Mouse (Mus musculus): ENCODE data around the gene Ablim1.

DNA sequence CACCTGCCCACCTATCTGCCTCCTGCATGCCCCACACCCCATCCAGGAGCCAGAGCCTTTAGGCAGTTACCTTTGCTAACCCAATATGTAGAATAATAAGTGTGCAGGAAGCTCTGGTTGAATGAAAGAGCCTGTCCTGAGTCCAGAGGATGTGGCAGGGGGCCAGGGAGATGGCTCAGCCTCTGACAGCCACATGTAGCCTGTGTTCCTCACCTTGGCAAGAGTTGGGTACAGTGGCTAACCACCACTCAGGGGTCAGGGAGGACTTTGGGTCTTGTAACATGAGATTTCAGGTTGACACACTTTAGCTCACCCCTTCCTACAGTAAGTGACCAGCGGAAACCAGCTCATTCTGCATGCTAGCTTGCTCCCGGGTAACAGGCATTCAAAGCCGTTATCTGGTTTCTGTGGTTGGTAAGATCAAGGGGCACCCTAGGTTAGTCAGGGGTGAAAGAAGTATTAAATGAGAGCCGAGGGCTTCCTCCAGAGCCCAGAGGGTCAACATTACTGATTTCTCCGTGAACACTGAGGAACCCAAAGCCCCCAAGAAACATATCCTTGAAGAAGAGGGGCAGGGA lies 210.5 kb downstream of the Ablim1 start:
- TF ChIP-seq POLR2A (IDR thresholded peaks at IDR 0.05; ENCODE audit: insufficient read depth, low read length) (no peak), CTCF (IDR thresholded peaks at IDR 0.05; ENCODE audit: low read depth, low read length) (no peak)
